Mouse (Mus musculus): ENCODE results near the gene Pomt2.
A peak's percentile ranks its signal among the peaks of the same experiment; 100 is the strongest.
"Not testable (repeated sequence)": the region's sequence is repeated elsewhere in the genome, so short reads cannot be mapped to it uniquely, and the experiment has no call there.

Gene Pomt2

GRCm38 (mm10) chr12:87147395-87148089 lies at the start of gene Pomt2:
Gene Pomt2 (minus strand): TSS chr12:87147968.
- peak; percentile 90 for DNase-seq (ENCODE audit: low read depth, low spot score)

GRCm38 (mm10) chr12:87196310-87196709 lies 48.5 kb upstream of the Pomt2 start:
- DNase-seq (ENCODE audit: low read depth, low spot score) = no peak

GRCm38 (mm10) chr12:87195069-87195468 lies 47.3 kb upstream of the Pomt2 start:
- no peak for DNase-seq (ENCODE audit: low read depth, low spot score)

GRCm38 (mm10) chr12:87193008-87193407 lies 45.2 kb upstream of the Pomt2 start:
- DNase-seq (ENCODE audit: low read depth, low spot score) = no peak

- DNase-seq (ENCODE audit: low read depth, low spot score) = no peak
Observed at GRCm38 (mm10) chr12:87177631-87178030, 29.9 kb upstream of the Pomt2 start.

- no peak for DNase-seq (ENCODE audit: low read depth, low spot score)
Observed at GRCm38 (mm10) chr12:87175194-87175946, 27.6 kb upstream of the Pomt2 start.

- DNase-seq (ENCODE audit: low read depth, low spot score) = no peak
Observed at GRCm38 (mm10) chr12:87160815-87161214, 13.0 kb upstream of the Pomt2 start.

GRCm38 (mm10) chr12:87160310-87160709 lies 12.5 kb upstream of the Pomt2 start:
- no peak for DNase-seq (ENCODE audit: low read depth, low spot score)

- no peak for DNase-seq (ENCODE audit: low read depth, low spot score)
Observed at GRCm38 (mm10) chr12:87158099-87158498, 10.3 kb upstream of the Pomt2 start.

GRCm38 (mm10) chr12:87157361-87157760 lies 9.6 kb upstream of the Pomt2 start:
- no peak for DNase-seq (ENCODE audit: low read depth, low spot score)

- DNase-seq (ENCODE audit: low read depth, low spot score) = not testable (repeated sequence)
Observed at GRCm38 (mm10) chr12:87154448-87154847, 6.7 kb upstream of the Pomt2 start.

GRCm38 (mm10) chr12:87149471-87149870 lies 1.7 kb upstream of the Pomt2 start:
- no peak for DNase-seq (ENCODE audit: low read depth, low spot score)

- no peak for DNase-seq (ENCODE audit: low read depth, low spot score)
Observed at GRCm38 (mm10) chr12:87148136-87148535, 368 bp upstream of the Pomt2 start.

GRCm38 (mm10) chr12:87146966-87147365 lies 802 bp downstream of the Pomt2 start, which contains the start of gene Gstz1:
Gene Gstz1 (plus strand): TSS chr12:87147165.
- peak; percentile 74 for DNase-seq (ENCODE audit: low read depth, low spot score)

GRCm38 (mm10) chr12:87142156-87142555 lies 5.6 kb downstream of the Pomt2 start:
- no peak for DNase-seq (ENCODE audit: low read depth, low spot score)

GRCm38 (mm10) chr12:87138768-87139167 lies 9.0 kb downstream of the Pomt2 start:
- DNase-seq (ENCODE audit: low read depth, low spot score) = no peak

GRCm38 (mm10) chr12:87138342-87138701 lies 9.4 kb downstream of the Pomt2 start:
- DNase-seq (ENCODE audit: low read depth, low spot score) = no peak

- peak; percentile 72 for DNase-seq (ENCODE audit: low read depth, low spot score)
Observed at GRCm38 (mm10) chr12:87137439-87138341, 10.1 kb downstream of the Pomt2 start.

- no peak for DNase-seq (ENCODE audit: low read depth, low spot score)
Observed at GRCm38 (mm10) chr12:87132784-87133183, 15.0 kb downstream of the Pomt2 start.

- DNase-seq (ENCODE audit: low read depth, low spot score) = no peak
Observed at GRCm38 (mm10) chr12:87132210-87132609, 15.6 kb downstream of the Pomt2 start.

- DNase-seq (ENCODE audit: low read depth, low spot score) = no peak
Observed at GRCm38 (mm10) chr12:87131619-87132018, 16.1 kb downstream of the Pomt2 start.

- DNase-seq (ENCODE audit: low read depth, low spot score) = no peak
Observed at GRCm38 (mm10) chr12:87131181-87131580, 16.6 kb downstream of the Pomt2 start.
